Comparison of ENCODE assay signal across 7 mouse cellular contexts in genomic region chr1:30144997-30145396, GRCm38 (mm10).
A peak's percentile ranks its signal among the peaks of the same experiment; 100 is the strongest.
DNase-seq lines count a peak whose midpoint lies in the region; ATAC-seq and TF ChIP-seq lines count a peak whose summit lies in the region.

No protein-coding gene starts in this region.

- no peak overlapping the region for H3K27ac ChIP-seq in kidney, embryonic 14.5 days (ENCODE audit: low read depth, low read length)
- no peak overlapping the region for H3K27ac ChIP-seq in cortical plate, adult 2 months (ENCODE audit: insufficient read depth, low read length)
- no peak overlapping the region for H3K27ac ChIP-seq in midbrain, embryonic 15.5 days
- no peak overlapping the region for H3K27ac ChIP-seq in heart, embryonic 11.5 days (ENCODE audit: low read depth, low read length)

- H3K4me1 ChIP-seq in kidney, embryonic 14.5 days (ENCODE audit: control insufficient read depth, insufficient read depth, low read length) = no peaks in the 10 kb centered on the region
- no peaks in the 10 kb centered on the region for H3K4me1 ChIP-seq in cortical plate, adult 2 months (ENCODE audit: control insufficient read depth, insufficient read depth, low read length)
- no peaks in the 10 kb centered on the region for H3K4me1 ChIP-seq in midbrain, embryonic 15.5 days
- no peaks in the 10 kb centered on the region for H3K4me1 ChIP-seq in heart, embryonic 11.5 days (ENCODE audit: control insufficient read depth, insufficient read depth, low read length)

- DNase-seq in kidney, adult 18-20 months = peak; percentile 37
- peak; percentile 55 for DNase-seq in kidney, postnatal 10 days
- DNase-seq in ovary, postnatal 14 days (ENCODE audit: low spot score) = no peak

- ATAC-seq in kidney, embryonic 14.5 days (ENCODE audit: low FRiP score, low TSS enrichment) = no peak
- ATAC-seq in midbrain, embryonic 15.5 days (replicated peaks) = peak; percentile 90
- ATAC-seq in heart, embryonic 11.5 days (replicated peaks; ENCODE audit: insufficient number of reproducible peaks, low FRiP score, low TSS enrichment) = no peak

- no peaks in the 10 kb centered on the region for H3K9me3 ChIP-seq in kidney, embryonic 14.5 days (ENCODE audit: control insufficient read depth, low read length)
- no peaks in the 10 kb centered on the region for H3K9me3 ChIP-seq in midbrain, embryonic 15.5 days
- no peaks in the 10 kb centered on the region for H3K9me3 ChIP-seq in heart, embryonic 11.5 days (replicated peaks; ENCODE audit: control insufficient read depth, low read length)

- H3K27me3 ChIP-seq in kidney, embryonic 14.5 days (ENCODE audit: control insufficient read depth, insufficient read depth, low read length) = no peaks in the 10 kb centered on the region
- no peaks in the 10 kb centered on the region for H3K27me3 ChIP-seq in midbrain, embryonic 15.5 days (replicated peaks)
- H3K27me3 ChIP-seq in heart, embryonic 11.5 days (ENCODE audit: control insufficient read depth, insufficient read depth, low read length) = no peaks in the 10 kb centered on the region

- H3K4me3 ChIP-seq in kidney, embryonic 14.5 days (ENCODE audit: low read length) = no peak overlapping the region
- H3K4me3 ChIP-seq in cortical plate, adult 2 months (ENCODE audit: insufficient read depth, low read length) = no peak overlapping the region
- no peak overlapping the region for H3K4me3 ChIP-seq in midbrain, embryonic 15.5 days
- H3K4me3 ChIP-seq in heart, embryonic 11.5 days (ENCODE audit: low read depth, low read length) = no peak overlapping the region

- TF ChIP-seq POLR2A in cortical plate, adult 2 months (IDR thresholded peaks at IDR 0.05; ENCODE audit: extremely low read depth, insufficient read depth, low read length) = no peak

- H3K36me3 ChIP-seq in kidney, embryonic 14.5 days (ENCODE audit: control insufficient read depth, insufficient read depth, low read length) = no peaks in the 10 kb centered on the region
- no peaks in the 10 kb centered on the region for H3K36me3 ChIP-seq in midbrain, embryonic 15.5 days (replicated peaks)
- no peaks in the 10 kb centered on the region for H3K36me3 ChIP-seq in heart, embryonic 11.5 days (ENCODE audit: control insufficient read depth, insufficient read depth, low read length)

- 83% methylated on average over 4 of the region's 4 CpGs for WGBS in kidney, embryonic 14.5 days
- 79% methylated on average over 4 of the region's 4 CpGs for WGBS in midbrain, embryonic 15.5 days
- 81% methylated on average over 4 of the region's 4 CpGs for WGBS in heart, embryonic 11.5 days (ENCODE audit: insufficient replicate concordance)

- no peak overlapping the region for H3K4me2 ChIP-seq in kidney, embryonic 14.5 days (replicated peaks; ENCODE audit: low read depth, low read length)
- no peak overlapping the region for H3K4me2 ChIP-seq in midbrain, embryonic 15.5 days
- no peak overlapping the region for H3K4me2 ChIP-seq in heart, embryonic 11.5 days

- H3K9ac ChIP-seq in kidney, embryonic 14.5 days (ENCODE audit: low read depth, low read length) = no peak overlapping the region
- H3K9ac ChIP-seq in midbrain, embryonic 15.5 days = no peak overlapping the region
- no peak overlapping the region for H3K9ac ChIP-seq in heart, embryonic 11.5 days (ENCODE audit: low read depth, low read length)

- TF ChIP-seq CTCF in cortical plate, adult 2 months (IDR thresholded peaks at IDR 0.05; ENCODE audit: extremely low read depth, insufficient read depth, low read length) = peak; percentile 80
